ENCODE assay signal across 13 mouse cellular contexts in the genomic region with DNA sequence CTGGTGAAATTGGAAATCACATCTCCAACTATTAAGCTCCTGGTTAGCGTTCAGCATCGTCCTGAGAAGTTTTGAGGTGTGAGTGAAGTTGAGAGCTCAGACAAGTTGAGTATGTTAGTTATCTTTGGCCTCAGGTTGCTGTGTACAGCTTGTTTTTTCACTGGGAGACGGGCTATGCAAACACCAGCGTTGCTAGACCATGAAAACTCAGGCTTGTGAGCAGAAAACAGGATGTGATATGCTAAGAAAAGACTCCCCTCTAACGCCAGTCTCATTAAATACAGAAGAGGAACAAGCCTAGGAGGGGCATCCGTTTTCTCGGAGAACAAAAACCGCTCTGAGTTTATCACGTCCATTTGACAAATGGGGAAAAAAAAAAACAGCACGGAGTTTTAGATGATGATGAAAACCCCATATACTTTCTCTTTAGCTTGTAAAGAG. TPM values are rescaled to one million over a fixed set of nuclear protein-coding genes. Genes with fewer than 3 reads are reported as not detected.
DNase-seq lines count a peak whose midpoint lies in the region; ATAC-seq lines count a peak whose summit lies in the region.
"Had no signal": no experiment of that assay in that cellular context is flagged by ENCODE, and none has a peak within 500 bp of the region (broad histone marks: within the 10 kb centered on the region; RNA-seq: fewer than 3 reads in every experiment).

No protein-coding gene starts in this region.

- peak overlapping the region; percentile 20; the same call in 1 of the 2 replicates for H3K27ac ChIP-seq in kidney, embryonic 15.5 days
- H3K27ac ChIP-seq in brown adipose tissue, adult 24 weeks (replicated peaks; ENCODE audit: low read depth, low read length) = peak overlapping the region; percentile 80
- peak overlapping the region; percentile 78 for H3K27ac ChIP-seq in macrophage
- no peak overlapping the region for H3K27ac ChIP-seq in midbrain, embryonic 11.5 days (ENCODE audit: low read depth, low read length)
- H3K27ac ChIP-seq: embryonic facial prominence, embryonic 10.5 days; forebrain, embryonic 15.5 days; hindbrain, embryonic 12.5 days had no signal

- H3K9ac ChIP-seq in kidney, embryonic 15.5 days = no peak overlapping the region
- H3K9ac ChIP-seq in midbrain, embryonic 11.5 days (ENCODE audit: low read length) = no peak overlapping the region
- H3K9ac ChIP-seq: forebrain, embryonic 15.5 days; hindbrain, embryonic 12.5 days had no signal

- 50% methylated on average over 10 of the region's 10 CpGs for WGBS in kidney, embryonic 15.5 days
- WGBS in macrophage (ENCODE audit: missing documents) = 0% methylated on average over 10 of the region's 10 CpGs
- WGBS in midbrain, embryonic 11.5 days = 73% methylated on average over 10 of the region's 10 CpGs

- 0 out of 2 replicates have a peak, but pooled peaks cover 2% of the 10 kb centered on the region for H3K4me1 ChIP-seq in kidney, embryonic 15.5 days
- H3K4me1 ChIP-seq in brown adipose tissue, adult 24 weeks (ENCODE audit: control insufficient read depth, insufficient read depth, insufficient read length, low read length) = no peaks in the 10 kb centered on the region
- no peaks in the 10 kb centered on the region for H3K4me1 ChIP-seq in midbrain, embryonic 11.5 days (ENCODE audit: control insufficient read depth, insufficient read depth, low read length)
- H3K4me1 ChIP-seq: embryonic facial prominence, embryonic 10.5 days; forebrain, embryonic 15.5 days; hindbrain, embryonic 12.5 days had no signal

- no peaks in the 10 kb centered on the region for H3K36me3 ChIP-seq in kidney, embryonic 15.5 days
- no peaks in the 10 kb centered on the region for H3K36me3 ChIP-seq in macrophage (ENCODE audit: inconsistent target)
- H3K36me3 ChIP-seq in midbrain, embryonic 11.5 days (ENCODE audit: control insufficient read depth, insufficient read depth, low read length) = no peaks in the 10 kb centered on the region
- H3K36me3 ChIP-seq: embryonic facial prominence, embryonic 10.5 days; forebrain, embryonic 15.5 days; G1E; hindbrain, embryonic 12.5 days had no signal

- intact Hi-C loops in left cerebral cortex, postnatal 36 days (cut with DNase I) = no loop called here

- DNase-seq in kidney, adult 18-20 months = no peak
- DNase-seq in CD4-positive helper T cell, adult 2 months (ENCODE audit: low read depth, low spot score) = peak; percentile 53
- no peak for DNase-seq in left cerebral cortex, postnatal 36 days (ENCODE audit: low spot score in 2 of 2)
- no peak for DNase-seq in urinary bladder, postnatal 25 days (ENCODE audit: low spot score)
- no peak for DNase-seq in midbrain, embryonic 11.5 days (ENCODE audit: low spot score, missing footprints)

- H3K27me3 ChIP-seq in kidney, embryonic 15.5 days = no peaks in the 10 kb centered on the region; the same call in 1 of the 2 replicates
- H3K27me3 ChIP-seq in midbrain, embryonic 11.5 days (ENCODE audit: control insufficient read depth, insufficient read depth, low read length) = no peaks in the 10 kb centered on the region
- H3K27me3 ChIP-seq: forebrain, embryonic 15.5 days; hindbrain, embryonic 12.5 days had no signal

- no peaks in the 10 kb centered on the region for H3K79me2 ChIP-seq in macrophage (ENCODE audit: inconsistent target)

- no peak overlapping the region for H3K4me2 ChIP-seq in kidney, embryonic 15.5 days
- H3K4me2 ChIP-seq in midbrain, embryonic 11.5 days = no peak overlapping the region
- H3K4me2 ChIP-seq: forebrain, embryonic 15.5 days; hindbrain, embryonic 12.5 days had no signal

- H3K4me3 ChIP-seq in kidney, embryonic 15.5 days (replicated peaks) = no peak overlapping the region
- H3K4me3 ChIP-seq in brown adipose tissue, adult 24 weeks (ENCODE audit: insufficient read depth, low read depth, low read length) = no peak overlapping the region; the same call in 1 of the 2 replicates
- H3K4me3 ChIP-seq in macrophage (ENCODE audit: inconsistent target) = peak overlapping the region; percentile 5; the same call in 1 of the 2 replicates
- no peak overlapping the region for H3K4me3 ChIP-seq in midbrain, embryonic 11.5 days (ENCODE audit: low read depth, low read length)
- H3K4me3 ChIP-seq: embryonic facial prominence, embryonic 10.5 days; forebrain, embryonic 15.5 days; hindbrain, embryonic 12.5 days had no signal

- H3K9me3 ChIP-seq in kidney, embryonic 15.5 days (replicated peaks) = peaks cover 4% of the 10 kb centered on the region; the same call in 1 of the 2 replicates
- H3K9me3 ChIP-seq in midbrain, embryonic 11.5 days (ENCODE audit: control insufficient read depth, low read length) = no peaks in the 10 kb centered on the region
- H3K9me3 ChIP-seq: forebrain, embryonic 15.5 days had no signal

- ATAC-seq in kidney, embryonic 15.5 days (replicated peaks; ENCODE audit: low FRiP score) = no peak
- no peak for ATAC-seq in midbrain, embryonic 11.5 days (ENCODE audit: low FRiP score)
- ATAC-seq: forebrain, embryonic 15.5 days; midbrain, embryonic 16.5 days had no signal

RNA-seq across cellular contexts. Expression of gene H2-Ob, which starts 0.9 kb away (rescaled TPM):
- 0.13 TPM in 1 of 2 replicates, not detected in the other for polyA plus RNA-seq in kidney, embryonic 15.5 days (2015; fragmentation: Nextera tagmentation; extraction: Ambion mirVana)
- polyA plus RNA-seq in brown adipose tissue, adult 24 weeks (2012; ENCODE audit: insufficient read depth, insufficient read length, missing spikeins) = 0.55 and 2.1 TPM in 2 replicates
- 1 to 10 TPM in 1 of 26 experiments, under 1 TPM in 4, not detected in 21; 0.37 to 1.8 (median 0.66) TPM for total RNA-seq in macrophage (2018; cell fraction: chromatin; rRNA removed)
- total RNA-seq in macrophage (2018; cell fraction: cytosol; rRNA removed) = 1 to 10 TPM in 1 of 26 experiments, under 1 TPM in 23, not detected in 2; 0.07 to 1.0 (median 0.24) TPM
- 1 to 10 TPM in 17 of 26 experiments, under 1 TPM in 7, not detected in 2; 0.55 to 3.7 (median 1.4) TPM for total RNA-seq in macrophage (2018; cell fraction: nucleus; rRNA removed)
- 0.15 to 0.41 TPM (median 0.33 TPM) in 3 replicates for polyA plus RNA-seq in macrophage (2018)
- not detected for total RNA-seq in left cerebral cortex, postnatal 36 days (2021)
- not detected in 2 replicates for polyA plus RNA-seq in midbrain, embryonic 11.5 days (2014; fragmentation: Nextera tagmentation; extraction: Ambion mirVana)
- polyA plus RNA-seq: embryonic facial prominence, embryonic 10.5 days; forebrain, embryonic 15.5 days; G1E; hindbrain, embryonic 12.5 days had no signal

RNA-seq across cellular contexts. Expression of gene H2-Ab1, which starts 17.9 kb away (rescaled TPM):
- polyA plus RNA-seq in kidney, embryonic 15.5 days (2015; fragmentation: Nextera tagmentation; extraction: Ambion mirVana) = 23.3 and 27.5 TPM in 2 replicates
- 71.7 and 90.6 TPM in 2 replicates for polyA plus RNA-seq in brown adipose tissue, adult 24 weeks (2012; ENCODE audit: insufficient read depth, insufficient read length, missing spikeins)
- total RNA-seq in macrophage (2018; cell fraction: chromatin; rRNA removed) = 100 to 1,000 TPM in 1 of 26 experiments, 10 to 100 TPM in 23, 1 to 10 TPM in 2; 5.3 to 118 (median 27.4) TPM
- total RNA-seq in macrophage (2018; cell fraction: cytosol; rRNA removed) = 100 to 1,000 TPM in 16 of 26 experiments, 10 to 100 TPM in 10; 51.8 to 189 (median 114) TPM
- 100 to 1,000 TPM in 23 of 26 experiments, 10 to 100 TPM in 3; 50.6 to 338 (median 193) TPM for total RNA-seq in macrophage (2018; cell fraction: nucleus; rRNA removed)
- 88.0 to 180 TPM (median 145 TPM) in 3 replicates for polyA plus RNA-seq in macrophage (2018)
- 1 to 10 TPM; 1.9 to 2.5 TPM for total RNA-seq in left cerebral cortex, postnatal 36 days (2021)
- polyA plus RNA-seq in midbrain, embryonic 11.5 days (2014; fragmentation: Nextera tagmentation; extraction: Ambion mirVana) = 4.3 and 4.7 TPM in 2 replicates

RNA-seq across cellular contexts. Expression of gene Tap2, which starts 36.3 kb away (rescaled TPM):
- 3.5 and 4.1 TPM in 2 replicates for polyA plus RNA-seq in kidney, embryonic 15.5 days (2015; fragmentation: Nextera tagmentation; extraction: Ambion mirVana)
- polyA plus RNA-seq in brown adipose tissue, adult 24 weeks (2012; ENCODE audit: insufficient read depth, insufficient read length, missing spikeins) = 23.5 and 27.7 TPM in 2 replicates
- 100 to 1,000 TPM in 5 of 26 experiments, 10 to 100 TPM in 21; 11.9 to 205 (median 50.9) TPM for total RNA-seq in macrophage (2018; cell fraction: chromatin; rRNA removed)
- total RNA-seq in macrophage (2018; cell fraction: cytosol; rRNA removed) = 100 to 1,000 TPM in 11 of 26 experiments, 10 to 100 TPM in 15; 27.8 to 170 (median 64.7) TPM
- 100 to 1,000 TPM in 15 of 26 experiments, 10 to 100 TPM in 11; 56.8 to 387 (median 149) TPM for total RNA-seq in macrophage (2018; cell fraction: nucleus; rRNA removed)
- 26.1 to 58.7 TPM (median 37.6 TPM) in 3 replicates for polyA plus RNA-seq in macrophage (2018)
- total RNA-seq in left cerebral cortex, postnatal 36 days (2021) = 1 to 10 TPM; 6.6 to 7.7 TPM
- polyA plus RNA-seq in midbrain, embryonic 11.5 days (2014; fragmentation: Nextera tagmentation; extraction: Ambion mirVana) = 0.27 and 0.63 TPM in 2 replicates

RNA-seq across cellular contexts. Expression of gene Psmb8, which starts 42.1 kb away (rescaled TPM):
- 6.0 and 7.1 TPM in 2 replicates for polyA plus RNA-seq in kidney, embryonic 15.5 days (2015; fragmentation: Nextera tagmentation; extraction: Ambion mirVana)
- 20.2 and 21.9 TPM in 2 replicates for polyA plus RNA-seq in brown adipose tissue, adult 24 weeks (2012; ENCODE audit: insufficient read depth, insufficient read length, missing spikeins)
- 100 to 1,000 TPM in 7 of 26 experiments, 10 to 100 TPM in 16, 1 to 10 TPM in 3; 8.6 to 193 (median 70.0) TPM for total RNA-seq in macrophage (2018; cell fraction: chromatin; rRNA removed)
- 100 to 1,000 TPM; 160 to 774 (median 378) TPM for total RNA-seq in macrophage (2018; cell fraction: cytosol; rRNA removed)
- total RNA-seq in macrophage (2018; cell fraction: nucleus; rRNA removed) = 100 to 1,000 TPM in 15 of 26 experiments, 10 to 100 TPM in 11; 27.4 to 293 (median 118) TPM
- polyA plus RNA-seq in macrophage (2018) = 147 to 329 TPM (median 288 TPM) in 3 replicates
- 1 to 10 TPM; 2.1 to 3.4 TPM for total RNA-seq in left cerebral cortex, postnatal 36 days (2021)
- polyA plus RNA-seq in midbrain, embryonic 11.5 days (2014; fragmentation: Nextera tagmentation; extraction: Ambion mirVana) = 1.8 and 2.1 TPM in 2 replicates

RNA-seq across cellular contexts. Expression of gene H2-Aa, which starts 48.0 kb away (rescaled TPM):
- polyA plus RNA-seq in kidney, embryonic 15.5 days (2015; fragmentation: Nextera tagmentation; extraction: Ambion mirVana) = 2.1 and 2.3 TPM in 2 replicates
- polyA plus RNA-seq in brown adipose tissue, adult 24 weeks (2012; ENCODE audit: insufficient read depth, insufficient read length, missing spikeins) = 181 and 183 TPM in 2 replicates
- 10 to 100 TPM in 22 of 26 experiments, 1 to 10 TPM in 4; 4.4 to 78.3 (median 18.3) TPM for total RNA-seq in macrophage (2018; cell fraction: chromatin; rRNA removed)
- total RNA-seq in macrophage (2018; cell fraction: cytosol; rRNA removed) = 100 to 1,000 TPM in 24 of 26 experiments, 10 to 100 TPM in 2; 96.8 to 261 (median 173) TPM
- 100 to 1,000 TPM in 23 of 26 experiments, 10 to 100 TPM in 3; 44.4 to 288 (median 166) TPM for total RNA-seq in macrophage (2018; cell fraction: nucleus; rRNA removed)
- 116 to 315 TPM (median 141 TPM) in 3 replicates for polyA plus RNA-seq in macrophage (2018)
- 1 to 10 TPM; 2.6 to 3.4 TPM for total RNA-seq in left cerebral cortex, postnatal 36 days (2021)
- polyA plus RNA-seq in midbrain, embryonic 11.5 days (2014; fragmentation: Nextera tagmentation; extraction: Ambion mirVana) = not detected in 2 replicates
- total RNA-seq: G1E had no signal
- polyA plus RNA-seq: embryonic facial prominence, embryonic 10.5 days; forebrain, embryonic 15.5 days; G1E; midbrain, embryonic 16.5 days had no signal
